Mouse (Mus musculus) myocyte (in vitro differentiated cells): ENCODE measurements around the gene Card6. TPM values are rescaled to one million over a fixed set of nuclear protein-coding genes. Genes with fewer than 3 reads are reported as not detected.

Source experiments
- H3K27me3 ChIP-seq: one replicate; pipeline ENCODE4 v1.6.1; 2011; ENCODE audit not compliant: control insufficient read depth, insufficient read depth, insufficient read length
- H3K36me3 ChIP-seq: one replicate; pipeline ENCODE4 v1.6.1; 2011; ENCODE audit not compliant: control insufficient read depth, insufficient read depth
- H3K4me2 ChIP-seq: one replicate; pipeline ENCODE4 v1.6.1; 2011; ENCODE audit warnings: low read depth, control low read depth
- H3K4me3 ChIP-seq: one replicate; pipeline ENCODE4 v1.5.1; 2011; ENCODE audit warnings: mild to moderate bottlenecking, control low read depth, moderate library complexity
- H3K79me2 ChIP-seq: one replicate; pipeline ENCODE4 v1.6.1; 2011; ENCODE audit not compliant: control insufficient read depth, insufficient read depth
- H3ac ChIP-seq: one replicate; pipeline ENCODE4 v1.6.1; 2011; ENCODE audit not compliant: control insufficient read depth, insufficient read length
- CEBPB ChIP-seq: IDR thresholded peaks from 2 replicates; pipeline ENCODE4 v1.6.1; 2011; ENCODE audit warnings: mild to moderate bottlenecking, moderate library complexity; ENCODE audit not compliant: poor library complexity, insufficient read depth, severe bottlenecking
- E2F4 ChIP-seq: IDR thresholded peaks from one replicate; pipeline ENCODE4 v1.6.1; 2011; ENCODE audit warnings: mild to moderate bottlenecking, control low read depth, moderate library complexity; ENCODE audit not compliant: insufficient read depth
- MAX ChIP-seq: IDR thresholded peaks from one replicate; pipeline ENCODE4 v1.6.1; 2011; ENCODE audit warnings: low read depth, mild to moderate bottlenecking, control low read depth
- MYOD1 ChIP-seq, 3 experiments: IDR thresholded peaks; one replicate each; pipeline ENCODE4 v1.6.1; 2011; ENCODE audit warnings: control low read depth in 2 of 3, low read depth in 2 of 3, mild to moderate bottlenecking in 2 of 3, moderate library complexity in 1 of 3; ENCODE audit not compliant: insufficient read length in 2 of 3, control insufficient read depth in 1 of 3
- MYOG ChIP-seq, 3 experiments: IDR thresholded peaks; one replicate each; pipeline ENCODE4 v1.6.1; 2011; ENCODE audit warnings: control low read depth in 2 of 3, low read depth in 2 of 3, mild to moderate bottlenecking in 2 of 3; ENCODE audit not compliant: insufficient read length in 2 of 3, control insufficient read depth in 1 of 3, insufficient read depth in 1 of 3
- POLR2A ChIP-seq: IDR thresholded peaks from one replicate; pipeline ENCODE4 v1.6.1; 2011; ENCODE audit warnings: low read depth, mild to moderate bottlenecking, control low read depth, moderate library complexity; ENCODE audit not compliant: insufficient read length
- POLR2AphosphoS2 ChIP-seq: IDR thresholded peaks from one replicate; pipeline ENCODE4 v1.6.1; 2011; ENCODE audit warnings: low read depth, control low read depth; ENCODE audit not compliant: insufficient read length
- REST ChIP-seq: IDR thresholded peaks from one replicate; pipeline ENCODE4 v1.6.1; 2011; ENCODE audit warnings: mild to moderate bottlenecking, control low read depth, moderate library complexity; ENCODE audit not compliant: insufficient read depth, insufficient read length
- SRF ChIP-seq: IDR thresholded peaks from one replicate; pipeline ENCODE4 v1.6.1; 2011; ENCODE audit warnings: low read depth; ENCODE audit not compliant: control insufficient read depth, insufficient read length
- TCF12 ChIP-seq: IDR thresholded peaks from one replicate; pipeline ENCODE4 v1.6.1; 2011; ENCODE audit warnings: mild to moderate bottlenecking, control low read depth; ENCODE audit not compliant: poor library complexity, insufficient read depth, severe bottlenecking
- TCF3 ChIP-seq: IDR thresholded peaks from one replicate; pipeline ENCODE4 v1.6.1; 2011; ENCODE audit warnings: low read depth, control low read depth; ENCODE audit not compliant: insufficient read length
- USF1 ChIP-seq: IDR thresholded peaks from one replicate; pipeline ENCODE4 v1.6.1; 2011; ENCODE audit warnings: low read depth, mild to moderate bottlenecking, control low read depth, moderate library complexity
- polyA plus RNA-seq: library from polyadenylated mRNA; unstranded; fragments of >200 nt; fragmentation: generic; extraction: Trizol; gene quantifications from one replicate; pipeline ENCODE4 v1.2.1, GENCODE M21; 2012; ENCODE audit warnings: missing spikeins

Gene Card6
- polyA plus RNA-seq, 1 experiment = 4.2 TPM

- H3ac ChIP-seq = no peak overlapping the region
- TF ChIP-seq POLR2A (no peak), MAX (no peak), E2F4 (no peak), TCF3 (no peak), TCF12 (no peak), CEBPB (no peak), REST (no peak), MYOD1 (IDR thresholded peaks at IDR 0.05; ENCODE audit: control insufficient read depth in 1 of 3, insufficient read length in 2 of 3, low read depth in 2 of 3) (no peak), POLR2AphosphoS2 (no peak), SRF (no peak), MYOG (IDR thresholded peaks at IDR 0.05; ENCODE audit: control insufficient read depth in 1 of 3, insufficient read depth in 1 of 3, insufficient read length in 2 of 3, low read depth in 2 of 3) (no peak), USF1 (no peak)
These were observed 43.8 kb upstream of the Card6 start for GRCm38 (mm10) chr15:5152171-5152570.

DNA sequence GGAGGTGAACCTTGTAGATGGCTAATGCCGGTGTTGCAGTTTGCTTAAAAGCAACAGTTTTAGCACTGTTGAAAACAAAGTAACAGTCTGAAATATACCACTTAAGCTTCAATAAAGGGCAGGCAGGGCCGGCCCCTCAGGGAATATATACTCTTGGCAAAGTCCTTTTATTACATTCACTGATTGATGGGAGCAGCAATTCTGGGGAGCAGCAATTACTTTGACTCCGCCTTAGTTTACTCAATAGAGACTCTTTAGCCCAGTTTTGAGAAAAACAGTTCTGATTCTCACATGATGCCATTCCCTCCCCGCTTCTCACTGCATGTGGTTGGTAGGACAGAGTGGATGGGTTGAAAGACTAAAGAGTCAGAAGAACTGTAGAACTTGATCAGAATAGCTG is 40.8 kb upstream of the Card6 start:
- Histone ChIP-seq H3K27me3 (no peaks in the 10 kb centered on the region), H3K4me3 (no peak overlapping the region), H3ac (no peak overlapping the region), H3K4me2 (peak overlapping the region; percentile 57), H3K36me3 (no peaks in the 10 kb centered on the region), H3K79me2 (peaks cover 100% of the 10 kb centered on the region)
- TF ChIP-seq MYOG (IDR thresholded peaks at IDR 0.05; ENCODE audit: control insufficient read depth in 1 of 3, insufficient read depth in 1 of 3, insufficient read length in 2 of 3, low read depth in 2 of 3) = no peak
- TF ChIP-seq E2F4 = no peak
- TF ChIP-seq TCF3 = no peak
- TF ChIP-seq CEBPB = no peak
- TF ChIP-seq REST = no peak
- TF ChIP-seq TCF12 = no peak
- TF ChIP-seq USF1 = no peak
- TF ChIP-seq SRF = no peak
- TF ChIP-seq POLR2A = no peak
- no peak for TF ChIP-seq MAX
- TF ChIP-seq MYOD1 (IDR thresholded peaks at IDR 0.05; ENCODE audit: control insufficient read depth in 1 of 3, insufficient read length in 2 of 3, low read depth in 2 of 3) = no peak
- TF ChIP-seq POLR2AphosphoS2 = no peak

More at GRCm38 (mm10) chr15:5152171-5152570, 43.8 kb upstream of the Card6 start:
- Histone ChIP-seq H3K27me3 (no peaks in the 10 kb centered on the region), H3K4me2 (no peak overlapping the region), H3K36me3 (no peaks in the 10 kb centered on the region), H3K4me3 (no peak overlapping the region), H3K79me2 (peaks cover 100% of the 10 kb centered on the region)

DNA sequence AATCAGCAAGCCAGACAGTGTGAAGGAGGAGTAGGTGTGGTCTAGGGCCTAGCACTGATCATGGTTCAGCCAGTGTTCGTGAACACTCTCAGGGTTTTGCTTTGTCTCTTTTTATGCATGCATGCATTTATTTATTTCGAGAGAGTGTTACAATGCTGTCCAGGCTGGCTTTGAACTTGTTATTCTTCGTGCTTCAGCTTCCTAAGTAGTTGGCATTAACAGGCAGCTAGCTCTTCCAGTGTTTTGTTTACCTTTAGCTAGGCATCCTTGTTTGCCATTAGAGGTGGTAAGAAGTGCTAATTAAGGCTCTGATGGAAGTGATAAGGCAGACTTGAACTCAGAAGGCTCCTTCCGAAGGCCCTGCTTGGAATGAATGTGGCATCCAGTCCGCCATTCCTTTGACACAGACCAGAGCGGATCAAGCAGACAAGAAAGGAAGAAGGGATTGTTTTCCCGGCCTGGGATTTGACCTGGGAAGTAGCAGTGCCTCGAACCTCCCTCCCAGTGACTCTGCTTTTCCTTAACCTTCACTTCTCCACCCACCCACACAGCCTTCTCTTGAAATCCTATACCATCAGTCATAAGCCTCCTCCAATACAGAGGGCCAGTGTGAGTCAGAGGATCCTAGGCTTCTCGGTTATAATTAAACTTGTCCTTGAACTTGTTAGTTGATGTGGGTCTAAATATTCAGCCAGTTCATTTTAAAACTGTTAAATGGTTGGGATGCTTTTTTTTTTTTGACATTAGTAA is 37.0 kb upstream of the Card6 start:
- Histone ChIP-seq H3K27me3 (no peaks in the 10 kb centered on the region), H3K4me3 (peak overlapping the region; percentile 53), H3K36me3 (no peaks in the 10 kb centered on the region), H3ac (no peak overlapping the region), H3K79me2 (peaks cover 63% of the 10 kb centered on the region), H3K4me2 (peak overlapping the region; percentile 95)
- TF ChIP-seq MAX (no peak), USF1 (no peak)

DNA sequence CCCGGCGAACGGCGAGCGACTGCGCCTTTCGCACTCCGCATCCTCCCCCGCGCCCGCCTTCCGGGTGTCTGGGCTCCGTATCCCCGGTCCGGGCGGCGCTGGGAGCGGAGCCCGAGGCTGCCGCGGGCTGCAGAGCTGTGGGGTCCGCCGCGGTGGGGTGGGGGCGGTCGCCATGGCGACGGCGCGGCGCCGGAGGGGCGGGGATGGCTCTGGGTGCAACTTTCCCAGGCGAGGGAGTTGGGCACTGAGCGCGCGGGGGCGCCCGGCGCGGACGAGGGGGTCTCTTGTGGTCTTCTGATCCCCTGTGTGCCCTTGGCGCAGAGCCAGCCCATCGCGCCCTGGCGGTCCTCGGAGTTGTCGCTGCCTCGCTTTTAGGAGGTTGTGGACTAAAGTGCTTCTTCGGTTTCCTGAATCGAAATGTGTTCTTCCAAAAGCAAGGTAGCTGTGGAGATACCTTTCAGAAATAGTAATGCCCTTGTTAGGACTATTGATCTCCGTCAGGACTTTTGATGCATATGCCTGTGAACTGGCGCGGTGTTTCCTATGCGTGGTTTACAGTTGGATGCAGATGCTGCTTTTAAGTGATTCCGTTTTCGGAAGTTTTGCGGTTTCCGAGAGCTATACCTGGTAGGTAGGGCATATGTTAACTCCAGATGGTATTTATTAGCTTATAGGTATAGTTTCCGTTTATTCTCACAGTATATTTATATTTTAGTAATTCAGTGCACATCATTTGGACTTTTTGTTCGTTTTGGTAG is 35.9 kb upstream of the Card6 start:
- H3K4me3 ChIP-seq = peak overlapping the region; percentile 53
- peak overlapping the region; percentile 70 for H3ac ChIP-seq
- peaks cover 52% of the 10 kb centered on the region for H3K79me2 ChIP-seq
- TF ChIP-seq POLR2AphosphoS2 = no peak
- no peak for TF ChIP-seq POLR2A
- TF ChIP-seq CEBPB = no peak
- TF ChIP-seq MYOD1 (IDR thresholded peaks at IDR 0.05; ENCODE audit: control insufficient read depth in 1 of 3, insufficient read length in 2 of 3, low read depth in 2 of 3) = peak in 1 of 3 experiments; percentile 1
- no peak for TF ChIP-seq REST
- H3K4me2 ChIP-seq = peak overlapping the region; percentile 95
- no peaks in the 10 kb centered on the region for H3K36me3 ChIP-seq
- no peaks in the 10 kb centered on the region for H3K27me3 ChIP-seq
